Mouse (Mus musculus) heart, postnatal 4 days (tissue): ENCODE data around the gene Lrrc74a. TPM values are rescaled to one million over a fixed set of nuclear protein-coding genes. Genes with fewer than 3 reads are reported as not detected.

Source experiments
- DNase-seq: peaks from one replicate; pipeline ENCODE4 v3.0.0; 2021
- total RNA-seq, 2 experiments: library from RNA; stranded (reverse); gene quantifications; 2 replicates each; pipeline ENCODE4 v1.2.3; 2021

The Lrrc74a gene
- total RNA-seq, 2 experiments from 2014 or later, result not detected

GRCm38 (mm10) chr12:86804857-86805256, 70.7 kb downstream of the Lrrc74a start:
- no peak for DNase-seq

GRCm38 (mm10) chr12:86805315-86805714, 71.1 kb downstream of the Lrrc74a start:
- no peak for DNase-seq

GRCm38 (mm10) chr12:86806031-86806922, 72.1 kb downstream of the Lrrc74a start:
- peak; percentile 38 for DNase-seq

- peak; percentile 40 for DNase-seq
Measured at GRCm38 (mm10) chr12:86806923-86807794, 73.0 kb downstream of the Lrrc74a start.

- peak; percentile 8 for DNase-seq
Measured at GRCm38 (mm10) chr12:86807795-86808128, 73.6 kb downstream of the Lrrc74a start.

GRCm38 (mm10) chr12:86808856-86809255, 74.7 kb downstream of the Lrrc74a start:
- DNase-seq, result no peak

- no peak for DNase-seq
Measured at GRCm38 (mm10) chr12:86810040-86810439, 75.9 kb downstream of the Lrrc74a start.

- DNase-seq, result no peak
Measured at GRCm38 (mm10) chr12:86810725-86811444, 76.7 kb downstream of the Lrrc74a start.

- no peak for DNase-seq
Measured at GRCm38 (mm10) chr12:86812782-86813181, 78.6 kb downstream of the Lrrc74a start.

Other genes with a start within 250 kb of the Lrrc74a start
- gene Vash1, start 55.7 kb upstream of the Lrrc74a start, total RNA-seq, result 10 to 100 TPM; 53.5 to 56.7 TPM
- 1 to 10 TPM; 5.2 to 5.3 TPM for gene Angel1, start 7.9 kb upstream of the Lrrc74a start, total RNA-seq
- gene Irf2bpl, start 150.4 kb downstream of the Lrrc74a start, total RNA-seq, result 10 to 100 TPM; 85.8 to 86.2 TPM
- gene Cipc, start 212.7 kb downstream of the Lrrc74a start, total RNA-seq, result 10 to 100 TPM; 34.1 to 39.3 TPM